Mouse (Mus musculus) embryo, embryonic 10 days (tissue): Measurements from ENCODE around the gene Krtap9-3.
A peak's percentile ranks its signal among the peaks of the same experiment; 100 is the strongest.
"Not testable (repeated sequence)": the region's sequence is repeated elsewhere in the genome, so short reads cannot be mapped to it uniquely, and the experiment has no call there.

Source experiments
- DNase-seq: peaks from one replicate; pipeline ENCODE4 v3.0.0-alpha.2; 2015; ENCODE audit warnings: low spot score

Gene Krtap9-3

DNA sequence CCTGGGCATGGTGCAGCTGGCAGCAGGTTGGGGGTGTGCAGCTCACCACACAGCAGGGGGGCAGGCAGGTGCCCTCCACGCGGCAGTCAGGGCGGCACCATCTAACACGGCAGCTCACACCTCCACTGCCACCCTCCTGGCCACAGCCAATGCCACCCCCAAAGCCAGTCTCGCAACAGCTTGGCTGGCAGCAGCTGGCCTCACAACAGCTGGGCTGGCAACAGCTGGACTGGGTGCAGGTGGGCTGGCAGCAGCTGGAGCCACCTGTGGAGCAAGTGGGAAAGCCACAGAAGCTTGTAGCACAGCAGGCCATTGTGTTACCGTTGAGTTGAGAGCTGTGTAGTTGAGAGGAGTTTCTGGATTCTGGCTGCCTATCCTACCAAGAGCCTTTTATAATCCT, at the start of gene Krtap9-3:
Krtap9-3 (minus strand) TSS at position 364 of the 400 bp plus-strand sequence.
- DNase-seq: not testable (repeated sequence)

DNA sequence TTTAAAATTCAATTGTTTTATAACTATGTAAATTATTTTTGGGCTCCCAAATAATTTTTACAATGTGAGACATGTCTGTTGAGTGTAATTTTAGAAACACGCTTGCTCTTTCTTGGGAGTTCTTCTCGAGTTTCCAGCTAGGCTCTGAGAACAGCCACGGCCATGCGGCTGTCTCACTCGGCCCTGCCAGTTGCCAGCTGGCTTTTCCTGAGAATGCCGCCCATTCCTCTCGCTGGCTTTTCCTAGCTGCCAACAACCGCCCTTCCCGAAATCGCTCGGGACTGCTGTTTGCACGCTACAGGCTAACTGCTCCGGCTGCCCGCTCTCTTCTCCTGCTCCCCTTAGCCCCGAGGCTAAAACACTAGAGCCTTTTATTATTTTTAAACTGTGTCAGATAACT, 48.5 kb upstream of the Krtap9-3 start:
- no peak for DNase-seq

DNA sequence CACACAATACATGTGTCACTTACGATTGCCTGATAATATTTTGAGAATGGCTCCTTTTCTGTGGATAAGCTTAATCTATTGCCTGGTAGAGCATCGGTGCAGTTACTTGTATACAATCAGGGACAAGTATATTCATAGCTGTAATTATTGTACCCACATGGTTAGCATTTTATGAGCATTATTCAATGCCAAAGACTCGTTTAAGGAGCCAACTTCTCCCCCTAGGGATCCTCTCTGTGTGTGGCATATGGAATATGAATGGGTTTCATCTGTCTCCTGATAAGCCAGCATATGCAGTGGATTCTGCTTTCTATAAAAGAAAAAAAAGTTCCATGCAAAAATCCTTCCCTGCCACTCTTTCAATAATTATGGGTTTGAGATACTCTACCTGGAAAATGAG, 46.4 kb upstream of the Krtap9-3 start:
- no peak for DNase-seq

DNA sequence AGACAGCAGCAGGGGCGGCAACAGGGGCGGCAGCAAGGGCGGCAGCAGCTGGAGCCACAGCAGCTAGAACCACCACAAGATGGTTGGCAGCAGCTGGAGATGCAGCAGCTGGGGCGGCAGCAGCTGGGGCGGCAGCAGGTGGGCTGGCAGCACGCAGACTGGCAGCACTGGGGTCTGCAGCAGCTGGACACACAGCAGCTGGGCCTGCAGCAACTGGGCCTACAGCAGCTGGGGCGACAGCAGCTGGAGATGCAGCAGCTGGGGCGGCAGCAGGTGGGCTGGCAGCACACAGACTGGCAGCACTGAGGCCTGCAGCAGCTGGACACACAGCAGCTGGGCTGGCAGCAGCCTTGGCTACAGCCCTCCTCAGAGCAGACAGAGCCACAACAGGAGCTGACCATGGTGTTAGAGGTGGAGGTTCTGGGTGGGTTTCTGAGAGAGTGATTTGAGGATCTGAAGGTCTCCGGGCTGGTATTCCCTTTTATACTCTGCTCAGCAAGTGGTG, 45.8 kb upstream of the Krtap9-3 start, which contains the start of gene Krtap4-7:
Krtap4-7 (minus strand) TSS at position 455 of the 505 bp plus-strand sequence.
- not testable (repeated sequence) for DNase-seq

DNA sequence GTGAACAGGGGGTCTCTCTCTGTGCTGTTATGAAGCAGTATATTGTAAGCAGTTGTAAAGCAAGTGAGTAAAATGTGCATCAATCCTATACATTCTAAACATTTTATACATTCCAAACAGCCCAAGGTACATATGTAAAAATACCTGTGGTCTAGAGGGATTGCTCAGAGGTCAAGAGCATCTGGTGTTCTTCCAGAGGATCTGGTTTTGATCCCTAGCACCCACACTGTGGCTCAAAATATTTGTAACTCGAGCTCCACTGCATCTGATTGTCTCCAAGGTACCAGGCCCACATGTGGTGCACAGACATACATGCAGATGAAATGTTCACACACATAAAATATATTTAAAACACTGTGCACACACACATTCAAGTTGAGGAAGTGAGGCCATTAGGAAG, 43.0 kb upstream of the Krtap9-3 start:
- DNase-seq: no peak

DNA sequence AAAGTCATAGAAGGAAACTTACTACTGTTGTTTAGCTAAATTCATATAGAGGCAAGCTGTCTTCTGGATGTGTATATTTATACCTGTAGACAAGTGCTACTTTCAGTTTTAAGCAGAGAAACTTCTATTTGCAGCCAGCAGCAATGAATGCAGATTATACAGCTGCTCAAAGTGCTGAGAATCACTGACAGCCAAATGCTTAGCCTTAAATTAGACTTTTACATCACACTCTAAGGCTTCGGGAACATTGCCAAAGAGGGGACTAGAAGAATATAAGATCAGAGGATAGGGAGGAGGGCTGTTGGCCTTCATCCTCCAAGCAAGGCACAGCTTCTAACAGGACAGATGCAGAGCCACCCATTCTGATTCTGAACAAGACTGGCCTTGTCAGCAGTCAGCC, 39.2 kb upstream of the Krtap9-3 start:
- no peak for DNase-seq

DNA sequence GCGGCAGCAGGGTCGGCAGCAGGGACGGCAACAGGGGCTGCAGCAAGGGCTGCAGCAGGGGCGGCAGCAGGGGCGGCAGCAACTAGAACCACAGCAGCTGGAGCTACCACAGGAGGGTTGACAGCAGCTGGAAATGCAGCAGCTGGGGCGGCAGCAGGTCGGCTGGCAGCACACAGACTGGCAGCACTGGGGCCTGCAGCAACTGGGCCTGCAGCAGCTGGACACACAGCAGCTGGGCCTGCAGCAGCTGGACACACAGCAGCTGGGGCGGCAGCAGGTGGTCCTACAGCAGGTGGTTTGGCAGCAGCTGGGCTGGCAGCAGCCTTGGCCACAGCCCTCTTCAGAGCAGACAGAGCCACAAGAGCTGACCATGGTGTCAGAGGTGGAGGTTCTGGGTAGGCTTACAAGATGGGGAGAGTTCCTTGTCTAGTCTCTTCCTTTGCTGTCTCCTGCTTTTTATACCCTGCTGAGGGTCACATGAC, 36.8 kb upstream of the Krtap9-3 start, which contains the start of gene Krtap4-2:
Krtap4-2 (minus strand) TSS at position 432 of the 482 bp plus-strand sequence.
- DNase-seq: no peak

DNA sequence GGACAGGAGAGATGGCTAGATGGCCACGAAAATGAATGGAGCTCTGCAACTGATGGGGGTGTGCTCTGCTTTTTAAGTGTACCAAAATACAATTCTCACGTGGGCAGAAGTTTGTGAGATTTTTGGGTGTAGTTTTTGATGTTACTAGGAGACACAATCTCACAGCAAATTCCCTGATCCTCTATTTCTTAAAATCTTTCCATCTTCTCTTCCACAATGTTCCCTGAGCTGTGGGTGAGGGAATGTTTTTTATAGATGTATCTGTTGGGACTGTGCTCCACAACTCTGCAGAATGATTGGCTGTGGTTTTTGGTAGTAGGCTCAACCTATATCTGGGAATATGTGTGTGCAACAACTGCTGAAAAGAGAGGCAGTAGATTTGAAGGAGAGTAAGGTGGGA, 35.4 kb upstream of the Krtap9-3 start:
- DNase-seq: no peak

DNA sequence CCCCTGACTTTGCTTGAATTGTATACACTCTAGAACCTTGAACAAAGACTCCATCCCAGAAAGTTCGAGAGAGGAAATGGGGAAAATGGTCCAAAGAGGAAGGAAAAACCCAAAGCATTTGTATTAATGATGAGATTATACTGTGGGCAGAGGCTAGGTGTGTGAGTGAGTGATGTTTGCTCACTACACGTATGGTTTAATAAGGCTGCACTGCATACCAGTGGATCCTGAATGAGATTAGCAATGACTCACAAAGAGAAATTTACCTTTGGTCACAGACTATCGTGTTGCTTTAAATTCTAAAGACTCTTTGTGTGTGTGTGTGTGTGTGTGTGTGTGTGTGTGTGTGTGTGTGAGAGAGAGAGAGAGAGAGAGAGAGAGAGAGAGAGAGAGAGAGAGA, 33.0 kb upstream of the Krtap9-3 start:
- no peak for DNase-seq

DNA sequence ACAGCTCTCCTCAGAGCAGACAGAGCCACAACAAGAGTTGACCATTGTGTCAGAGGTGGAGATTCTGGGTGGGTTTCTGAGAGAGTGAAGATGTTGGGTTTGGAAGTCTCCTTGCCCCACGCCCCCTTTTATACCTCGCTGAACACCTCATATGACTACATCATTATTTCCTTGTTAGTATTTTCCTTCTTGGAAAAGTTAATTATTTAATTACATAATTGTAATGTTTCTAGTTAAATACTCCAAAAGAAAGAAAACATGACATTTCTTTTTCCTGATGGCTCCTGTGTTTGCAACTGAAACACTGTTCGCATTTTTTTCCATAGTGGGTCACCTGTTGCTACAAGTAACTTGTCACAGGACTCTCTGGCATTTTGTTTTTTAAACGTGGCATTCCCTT, 30.2 kb upstream of the Krtap9-3 start, which contains the start of gene Krtap4-1:
Krtap4-1 (minus strand) TSS at position 101 of the 400 bp plus-strand sequence.
- DNase-seq: no peak

DNA sequence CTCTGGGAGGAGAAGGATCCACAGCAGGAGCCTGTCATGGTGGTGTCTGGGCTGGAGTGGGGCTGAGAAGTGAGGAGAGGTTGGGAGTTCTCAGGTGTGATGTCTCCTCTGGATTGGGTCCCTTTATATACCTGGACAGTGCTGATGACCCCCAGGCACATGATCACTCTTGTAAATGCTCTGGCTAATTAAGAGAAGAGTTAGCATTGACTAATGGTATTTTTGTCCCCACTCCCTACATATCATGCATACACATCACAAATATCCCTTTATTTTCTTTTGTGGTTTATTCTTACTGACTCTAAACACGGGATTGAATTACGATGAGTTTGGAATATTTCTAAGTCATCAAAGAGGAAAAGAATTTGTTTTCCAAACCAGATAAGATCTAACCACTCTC, 22.4 kb upstream of the Krtap9-3 start, which contains the start of gene Gm11562:
Gm11562 (minus strand) TSS at position 101 of the 400 bp plus-strand sequence.
- no peak for DNase-seq

DNA sequence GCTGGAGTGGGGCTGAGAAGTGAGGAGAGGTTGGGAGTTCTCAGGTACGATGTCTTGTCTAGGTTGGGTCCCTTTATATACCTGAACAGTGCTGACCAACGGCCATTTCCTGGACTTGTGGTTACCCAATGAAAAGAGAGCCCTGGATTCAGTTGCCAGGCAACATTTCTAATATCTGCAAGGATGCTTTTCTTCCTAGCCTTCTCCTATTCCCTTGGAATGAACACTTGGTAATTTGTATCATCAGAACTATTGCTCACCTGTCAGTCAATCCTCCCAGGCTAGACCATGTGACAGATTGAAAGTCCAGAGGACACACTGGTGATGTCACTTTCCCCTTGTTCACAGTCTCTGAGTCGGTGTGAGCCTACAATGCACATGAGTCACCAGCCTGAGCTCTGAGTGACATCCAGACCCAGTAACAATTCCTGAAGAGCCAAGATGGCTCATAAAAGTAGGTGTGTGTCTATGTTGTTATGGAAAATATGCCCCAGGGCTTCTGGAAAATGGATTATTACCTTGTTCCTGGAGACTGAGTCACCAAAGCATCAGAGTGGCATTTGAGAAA, 17.0 kb upstream of the Krtap9-3 start, which contains the start of gene Krtap2-4:
Krtap2-4 (minus strand) TSS at position 51 of the 568 bp plus-strand sequence.
- no peak for DNase-seq

DNA sequence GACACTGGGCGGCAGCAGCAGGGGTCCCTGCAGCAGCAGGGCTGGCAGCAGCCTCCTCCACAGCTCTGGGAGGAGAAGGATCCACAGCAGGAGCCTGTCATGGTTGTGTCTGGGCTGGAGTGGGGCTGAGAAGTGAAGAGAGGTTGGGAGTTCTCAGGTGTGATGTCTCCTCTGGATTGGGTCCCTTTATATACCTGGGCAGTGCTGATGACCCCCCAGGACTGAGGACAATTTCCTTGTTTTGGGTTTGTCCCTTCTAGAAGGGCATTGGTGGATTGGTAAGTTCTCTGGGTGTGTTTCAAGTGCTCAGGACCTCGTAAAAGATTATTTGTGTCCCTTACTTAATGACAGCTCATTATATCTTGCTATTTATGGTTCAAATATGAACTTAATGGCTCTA, 12.2 kb upstream of the Krtap9-3 start, which contains the start of gene Gm11937:
Gm11937 (minus strand) TSS at position 101 of the 400 bp plus-strand sequence.
- not testable (repeated sequence) for DNase-seq

DNA sequence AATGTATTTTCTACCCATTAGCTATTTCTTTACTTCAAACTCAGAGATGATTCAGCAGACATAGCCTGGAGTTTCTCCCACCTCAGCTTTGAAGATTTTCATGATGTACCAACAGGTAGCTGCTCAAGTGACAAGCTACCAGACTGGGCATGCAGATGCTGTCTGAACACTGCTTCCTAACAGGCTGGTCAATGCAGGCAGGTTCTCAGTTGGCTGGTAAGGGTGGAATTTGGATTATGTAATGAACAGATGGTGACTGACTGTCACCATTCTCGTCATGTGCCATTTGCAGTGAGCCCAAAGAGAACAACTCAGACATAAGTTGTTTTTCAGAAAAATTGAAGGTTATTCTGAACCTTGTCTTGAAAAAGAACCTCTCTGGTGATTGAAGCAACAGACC, 11.2 kb upstream of the Krtap9-3 start:
- no peak for DNase-seq

DNA sequence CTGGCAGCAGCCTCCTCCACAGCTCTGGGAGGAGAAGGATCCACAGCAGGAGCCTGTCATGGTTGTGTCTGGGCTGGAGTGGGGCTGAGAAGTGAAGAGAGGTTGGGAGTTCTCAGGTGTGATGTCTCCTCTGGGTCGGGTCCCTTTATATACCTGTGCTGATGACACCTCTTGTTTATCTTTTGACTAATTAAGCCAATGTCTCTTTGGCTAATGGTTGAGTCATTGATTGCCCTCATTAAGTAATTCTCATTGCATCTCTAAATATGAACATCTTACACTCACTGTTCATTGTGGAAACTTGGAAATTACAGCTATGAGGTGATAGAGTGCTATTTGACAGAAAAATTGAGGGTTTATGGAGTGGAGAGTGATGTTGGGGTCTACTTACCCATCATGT, 5.3 kb upstream of the Krtap9-3 start, which contains the start of gene Gm11938:
Gm11938 (minus strand) TSS at position 101 of the 400 bp plus-strand sequence.
- not testable (repeated sequence) for DNase-seq

DNA sequence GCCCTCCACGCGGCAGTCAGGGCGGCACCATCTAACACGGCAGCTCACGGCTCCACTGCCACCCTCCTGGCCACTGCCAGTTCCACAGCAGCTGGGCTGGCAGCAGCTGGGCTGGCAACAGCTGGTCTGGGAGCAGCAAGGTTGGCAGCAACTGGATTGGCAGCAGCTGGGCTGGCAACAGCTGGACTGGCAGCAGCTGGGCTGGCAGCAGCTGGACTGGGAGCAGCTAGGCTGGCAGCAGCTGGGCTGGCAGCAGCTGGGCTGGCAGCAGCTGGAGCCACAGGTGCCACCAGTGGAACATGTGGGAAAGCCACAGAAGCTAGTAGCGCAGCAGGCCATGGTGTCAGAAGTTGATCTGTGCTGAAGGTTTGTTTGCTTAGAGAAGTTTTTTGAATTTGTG, 6.9 kb downstream of the Krtap9-3 start, which contains the start of gene Krtap1-3:
Krtap1-3 (minus strand) TSS at position 359 of the 400 bp plus-strand sequence.
- DNase-seq: no peak

DNA sequence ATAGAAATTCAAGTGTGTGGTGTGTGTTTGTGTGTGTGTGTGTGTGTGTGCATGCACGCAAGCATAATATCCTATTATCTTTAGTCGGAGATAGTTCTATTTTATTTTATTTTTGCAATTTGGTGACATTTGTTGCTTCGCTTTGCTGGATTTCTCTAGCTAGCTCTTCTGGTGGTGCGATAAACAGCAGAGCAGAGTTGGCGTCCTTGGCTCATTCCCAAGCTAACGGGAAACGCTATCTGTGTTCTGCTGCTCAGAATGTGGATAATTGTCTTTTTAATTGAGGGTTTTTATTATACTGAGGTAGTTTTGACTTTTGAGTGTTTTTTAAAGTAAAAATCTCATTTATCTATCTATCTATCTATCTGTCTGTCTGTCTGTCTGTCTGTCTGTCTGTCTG, 12.8 kb downstream of the Krtap9-3 start:
- no peak for DNase-seq

DNA sequence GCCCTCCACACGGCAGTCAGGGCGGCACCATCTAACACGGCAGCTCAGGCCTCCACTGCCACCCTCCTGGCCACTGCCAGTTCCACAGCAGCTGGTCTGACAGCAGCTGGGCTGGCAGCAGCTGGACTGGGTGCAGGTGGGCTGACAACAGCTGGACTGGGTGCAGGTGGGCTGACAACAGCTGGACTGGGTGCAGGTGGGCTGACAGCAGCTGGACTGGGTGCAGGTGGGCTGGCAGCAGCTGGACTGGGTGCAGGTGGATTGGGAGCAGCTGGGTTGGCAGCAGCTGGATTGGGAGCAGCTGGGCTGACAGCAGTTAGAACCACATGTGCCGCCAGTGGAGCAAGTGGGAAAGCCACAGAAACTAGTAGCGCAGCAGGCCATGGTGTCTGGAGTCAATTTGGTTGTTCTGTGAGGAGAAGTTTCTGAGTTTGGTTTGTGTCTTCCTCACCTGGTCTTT, 14.6 kb downstream of the Krtap9-3 start, which contains the start of gene Krtap1-4:
Krtap1-4 (minus strand) TSS at position 410 of the 460 bp plus-strand sequence.
- DNase-seq: no peak

DNA sequence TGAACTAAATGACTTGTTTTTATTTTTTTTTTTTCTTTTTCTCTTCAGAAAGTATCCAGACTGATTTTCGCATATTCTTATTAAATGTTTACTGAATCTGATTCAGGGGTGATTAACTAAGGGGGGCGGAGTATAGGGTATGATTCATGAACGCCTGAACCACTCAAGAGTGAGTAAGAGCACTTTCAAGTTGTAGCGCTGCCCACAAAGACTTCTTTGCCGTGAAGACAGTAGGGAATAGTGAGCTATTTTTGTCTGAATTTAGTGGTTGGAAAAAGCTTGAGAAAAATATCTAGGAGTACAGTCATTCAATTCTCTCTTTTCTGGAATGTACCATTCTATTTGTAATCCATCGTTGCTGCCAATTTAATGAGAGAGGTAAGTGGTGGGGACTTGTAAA, 16.3 kb downstream of the Krtap9-3 start:
- no peak for DNase-seq

DNA sequence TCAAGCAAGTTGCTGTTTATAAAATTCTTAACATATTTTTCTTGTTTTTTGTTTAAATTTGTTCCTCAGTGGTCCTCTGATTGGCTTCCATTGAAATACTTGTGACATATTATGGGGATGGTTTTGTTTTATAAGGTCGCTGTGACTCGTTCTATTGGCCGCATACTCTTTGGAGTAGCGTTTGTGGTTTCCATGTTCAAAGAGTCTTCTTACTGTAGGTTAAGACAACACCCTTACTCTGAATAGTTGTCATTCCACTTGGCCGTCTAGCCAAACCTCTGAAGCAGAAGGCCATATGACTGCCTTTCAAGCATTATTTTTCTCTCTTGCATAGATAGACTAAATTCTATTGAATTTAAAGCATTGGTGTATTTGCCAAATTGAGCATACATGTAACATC, 16.9 kb downstream of the Krtap9-3 start:
- DNase-seq: no peak

DNA sequence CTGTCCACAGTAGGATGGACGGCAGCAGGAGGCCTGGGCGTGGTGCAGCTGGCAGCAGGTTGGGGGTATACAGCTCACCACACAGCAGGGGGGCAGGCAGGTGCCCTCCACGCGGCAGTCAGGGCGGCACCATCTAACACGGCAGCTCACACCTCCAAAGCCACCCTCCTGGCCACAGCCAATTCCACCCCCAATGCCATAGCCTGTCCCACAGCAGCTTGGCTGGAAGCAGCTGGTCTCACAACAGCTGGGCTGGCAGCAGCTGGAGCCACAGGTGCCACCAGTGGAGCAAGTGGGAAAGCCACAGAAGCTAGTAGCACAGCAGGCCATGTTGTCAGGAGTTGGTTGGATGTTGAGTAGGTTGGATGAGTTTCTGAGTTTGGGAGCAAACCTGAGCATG, 17.3 kb downstream of the Krtap9-3 start, which contains the start of gene Krtap1-5:
Krtap1-5 (minus strand) TSS at position 381 of the 400 bp plus-strand sequence.
- no peak for DNase-seq

DNA sequence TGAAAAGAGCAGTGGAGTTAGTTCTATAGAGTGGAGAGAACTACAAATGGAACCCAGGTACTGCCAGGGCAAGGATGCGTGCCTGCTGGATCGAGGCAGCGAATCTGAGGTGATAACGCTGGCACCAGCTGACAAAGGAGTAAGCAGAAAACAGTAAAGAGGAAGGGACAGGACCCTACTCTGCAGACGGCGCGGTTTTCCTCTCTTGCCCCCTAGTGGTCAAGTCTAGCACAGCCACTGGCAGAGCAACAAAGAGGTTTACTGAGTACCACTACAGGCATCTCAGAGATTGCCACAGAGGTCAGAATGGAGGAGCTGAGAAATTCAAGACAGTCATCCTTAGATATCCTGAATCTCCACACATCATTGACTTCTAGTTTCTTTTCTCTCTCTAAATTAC, 23.8 kb downstream of the Krtap9-3 start:
- DNase-seq: peak; percentile 89

DNA sequence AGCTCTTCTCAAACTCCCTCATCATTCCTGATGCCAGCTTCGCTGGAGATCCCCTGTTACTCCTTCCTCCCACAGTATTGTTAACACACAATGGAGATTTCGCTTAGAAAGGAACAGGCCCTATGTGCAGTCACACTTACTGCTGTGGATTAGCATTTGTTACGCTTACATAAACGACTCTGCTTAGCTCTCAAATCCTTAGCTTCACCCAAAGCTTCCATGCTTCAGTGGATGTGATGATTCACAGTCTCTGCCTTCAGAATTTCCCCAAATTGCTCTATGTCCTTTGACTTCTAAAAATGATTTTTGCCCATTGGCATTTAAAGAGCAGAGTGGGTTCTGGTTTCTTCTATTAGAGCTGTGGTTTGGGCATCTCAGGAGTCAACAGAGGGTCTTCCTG, 24.7 kb downstream of the Krtap9-3 start:
- DNase-seq: no peak
